Mouse (Mus musculus) heart, postnatal 25 days (tissue): Measurements from ENCODE around the gene Chst12. TPM values are rescaled to one million over a fixed set of nuclear protein-coding genes. Genes with fewer than 3 reads are reported as not detected.

Source experiments
- DNase-seq: peaks from one replicate; pipeline ENCODE4 v3.0.0; 2022; ENCODE audit warnings: low spot score
- intact Hi-C: fragments of 180-260 bp; cut with DNase I; formaldehyde crosslinking; loops from one replicate; pipeline ENCODE4 v1.15.1; 2025
- total RNA-seq, 2 experiments: library from RNA; stranded (reverse); gene quantifications; 2 replicates each; pipeline ENCODE4 v1.2.3; 2021

Gene Chst12
- total RNA-seq, 2 experiments from 2014 or later: 6.1 to 6.9 TPM

DNA sequence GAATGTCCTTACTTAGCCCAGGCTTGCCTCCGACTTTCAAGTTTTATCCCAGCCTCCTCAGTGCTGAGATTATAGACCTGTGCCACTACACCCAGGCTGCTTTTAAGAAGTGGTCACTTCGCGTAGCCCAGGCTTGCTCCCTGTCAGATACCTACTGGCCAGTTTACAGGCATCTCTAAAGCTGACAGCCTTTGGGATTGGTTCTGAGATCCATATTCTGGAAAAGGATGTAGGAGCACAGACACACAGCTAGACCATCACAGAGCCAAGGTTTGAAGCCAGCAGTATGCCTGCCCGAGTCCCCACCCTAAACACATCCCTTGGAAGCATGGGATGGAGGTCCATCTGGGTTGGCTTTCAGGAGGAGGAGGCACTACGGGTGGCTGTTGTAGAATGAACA is 62.4 kb downstream of the Chst12 start:
- intact Hi-C loops: loop anchor here (1.0 kb wide), 1 partner anchor 52 kb away; no protein-coding TSS in a partner anchor

DNA sequence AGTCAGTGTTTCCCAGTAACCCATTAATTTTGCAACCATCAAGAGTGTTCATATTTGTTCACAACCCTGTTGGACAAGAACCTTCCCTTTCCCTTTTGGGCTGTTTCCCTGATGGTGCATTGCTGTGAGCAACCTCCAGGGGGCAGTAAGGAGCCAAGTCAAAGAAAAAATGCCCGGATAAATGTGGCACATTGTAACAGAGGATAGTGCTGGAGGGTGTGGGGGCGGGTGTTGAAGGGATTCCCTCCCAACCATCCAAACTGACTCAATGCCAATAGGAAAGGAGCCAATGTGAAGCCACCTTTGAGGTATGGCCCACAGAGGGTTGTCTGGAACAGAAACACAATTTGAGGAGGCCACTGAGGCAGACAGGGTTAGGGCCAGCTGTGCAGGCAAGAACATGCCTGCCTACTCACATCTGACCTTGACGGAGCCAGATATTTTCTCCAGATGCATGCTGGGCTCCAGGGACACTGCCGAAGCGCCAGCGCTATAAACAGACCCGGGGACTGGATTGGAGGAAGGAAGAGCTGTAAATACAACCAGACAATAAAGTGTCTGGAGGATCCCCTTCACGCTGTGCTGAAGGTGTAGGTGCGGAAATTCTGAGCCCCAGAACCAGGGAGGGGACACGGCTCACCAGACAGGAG is 63.1 kb downstream of the Chst12 start:
- intact Hi-C loops: no loop called here
- DNase-seq: peak; percentile 38

More for the DNA sequence above, 62.4 kb downstream of the Chst12 start:
- no peak for DNase-seq

DNA sequence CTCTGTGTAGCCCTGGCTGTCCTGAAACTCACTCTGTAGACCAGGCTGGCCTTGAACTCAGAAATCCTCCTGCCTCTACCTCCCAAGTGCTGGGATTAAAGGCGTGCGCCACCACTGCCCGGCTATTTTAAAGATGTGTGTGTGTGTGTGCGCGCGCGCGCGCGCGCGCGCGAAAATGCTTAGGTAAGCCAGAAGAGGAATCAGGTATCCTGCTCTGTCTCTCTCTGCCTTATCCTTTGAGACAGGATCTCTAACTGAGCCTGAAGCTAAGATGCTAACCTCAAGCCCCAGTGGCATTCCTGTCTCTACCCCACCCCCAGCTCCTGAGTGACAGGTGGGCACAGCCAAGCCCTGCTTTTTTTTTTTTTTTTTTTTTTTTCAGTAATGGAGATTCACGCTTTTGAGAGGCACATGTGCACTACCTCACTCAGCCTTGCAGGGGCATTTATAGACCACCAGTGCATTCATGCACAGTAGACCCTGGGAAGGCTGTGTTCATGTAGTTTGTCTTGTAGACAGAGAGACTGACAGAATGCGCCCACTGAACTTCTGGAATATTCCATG is 63.8 kb downstream of the Chst12 start:
- intact Hi-C loops: no loop called here

DNA sequence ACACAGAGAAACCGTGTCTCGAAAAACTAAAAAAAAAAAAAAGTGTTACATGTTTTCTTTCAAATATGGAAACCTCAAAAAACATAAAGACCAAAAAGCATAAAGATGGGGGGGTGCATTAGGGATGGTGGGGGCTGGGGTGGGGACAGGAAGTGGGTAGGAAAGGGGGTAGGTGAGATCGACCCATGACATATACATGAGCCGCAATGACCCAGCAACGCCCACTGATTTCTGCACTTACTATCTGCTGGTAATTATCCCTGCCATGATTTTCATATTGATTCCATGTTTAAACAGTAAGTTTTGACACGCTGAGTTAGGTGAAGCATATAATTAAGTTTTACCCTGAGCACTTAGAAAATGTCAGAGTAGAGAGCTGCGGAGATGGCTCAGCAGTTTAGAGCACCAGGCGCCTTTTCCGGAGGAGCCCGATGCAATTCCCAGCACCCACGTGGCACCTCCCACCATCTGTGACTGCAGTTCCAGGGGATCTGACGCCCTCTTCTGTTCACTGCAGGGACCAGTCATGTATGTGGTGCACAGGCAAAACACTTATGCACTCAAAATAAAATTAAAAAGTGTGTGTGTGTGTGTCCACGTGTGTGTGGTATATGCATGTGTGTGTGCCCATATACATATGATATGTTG is 65.0 kb downstream of the Chst12 start:
- intact Hi-C loops: no loop called here
- no peak for DNase-seq

More for the DNA sequence above, 63.8 kb downstream of the Chst12 start:
- no peak for DNase-seq

DNA sequence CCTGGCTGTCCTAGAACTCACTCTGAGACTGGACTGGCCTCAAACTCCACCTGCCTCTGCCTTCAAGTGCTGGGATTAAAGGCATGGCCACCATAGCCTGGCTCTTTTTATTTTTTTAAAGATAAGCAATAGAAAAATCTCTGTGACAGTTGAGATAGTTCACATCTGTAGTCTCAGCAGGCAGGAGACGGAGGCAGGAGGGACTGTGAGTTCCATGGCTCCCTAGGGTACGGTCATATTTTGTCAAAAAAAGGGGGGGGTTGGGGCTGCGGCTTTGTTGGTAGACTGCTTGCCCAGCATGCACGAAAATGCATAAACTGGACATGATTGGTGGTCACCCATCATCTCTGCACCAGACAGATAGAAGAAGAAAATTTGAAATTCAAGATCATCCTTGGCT is 65.9 kb downstream of the Chst12 start:
- intact Hi-C loops: no loop called here
- DNase-seq: no peak

DNA sequence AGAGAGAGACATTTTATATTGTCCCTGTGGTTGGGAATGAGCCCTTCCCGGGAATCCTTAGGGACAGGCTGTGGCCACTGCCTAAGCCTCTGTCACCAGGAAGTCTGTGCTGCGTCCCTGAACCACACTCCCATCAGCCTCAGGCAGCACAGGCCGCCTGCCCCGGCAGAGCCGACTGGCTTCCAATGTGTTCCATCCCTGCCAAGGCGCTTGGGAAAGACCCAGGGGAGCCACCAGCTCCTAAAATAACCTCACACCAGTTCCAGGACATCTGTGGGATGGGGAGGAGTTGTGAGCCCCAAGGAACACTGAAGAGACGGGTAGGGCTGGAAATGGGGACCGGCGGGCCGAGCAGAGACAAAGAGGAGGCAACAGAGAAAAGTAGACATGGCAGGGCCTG is 66.3 kb downstream of the Chst12 start:
- intact Hi-C loops: no loop called here
- peak; percentile 88 for DNase-seq

DNA sequence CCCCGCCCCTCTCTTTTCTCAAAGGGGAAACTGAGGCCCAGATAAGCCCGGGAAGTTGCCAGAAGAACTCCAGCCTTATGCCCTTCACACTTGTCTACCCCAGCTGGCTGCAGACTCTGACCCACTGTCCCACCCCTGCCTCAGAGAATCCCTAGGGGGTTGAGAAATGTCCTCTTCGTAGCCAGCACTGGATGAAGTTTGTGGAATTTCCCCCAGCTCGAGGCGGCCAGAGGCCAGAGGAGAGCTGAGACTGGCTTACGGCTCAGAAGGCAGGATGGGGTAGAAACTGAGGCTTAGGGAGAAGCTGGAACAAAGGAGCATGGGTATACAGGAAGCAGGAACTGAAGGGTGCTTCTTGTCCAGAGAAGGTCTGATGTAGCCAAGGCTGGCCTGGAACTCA is 67.3 kb downstream of the Chst12 start:
- peak; percentile 66 for DNase-seq
- intact Hi-C loops: no loop called here

Other genes starting within 250 kb of the Chst12 start
- gene Mad1l1, start 184.0 kb upstream of the Chst12 start, total RNA-seq: 10 to 100 TPM; 10.0 to 11.0 TPM
- gene Nudt1, start 183.9 kb upstream of the Chst12 start, total RNA-seq: 10 to 100 TPM in 1 of 2 experiments, 1 to 10 TPM in 1; 9.5 to 11.2 TPM
- gene Mrm2, start 173.7 kb upstream of the Chst12 start, total RNA-seq: 10 to 100 TPM; 11.0 to 12.8 TPM
- 10 to 100 TPM; 12.5 to 14.0 TPM for gene Snx8, start 116.3 kb upstream of the Chst12 start, total RNA-seq
- 10 to 100 TPM; 84.8 to 87.5 TPM for gene Eif3b, start 86.2 kb upstream of the Chst12 start, total RNA-seq
- not detected for gene Gm4869, start 59.9 kb upstream of the Chst12 start, total RNA-seq
- not detected for gene Grifin, start 59.5 kb downstream of the Chst12 start, total RNA-seq
- gene Lfng, start 101.8 kb downstream of the Chst12 start, total RNA-seq: 10 to 100 TPM in 1 of 2 experiments, 1 to 10 TPM in 1; 7.3 to 10.8 TPM
- 10 to 100 TPM; 15.6 to 18.6 TPM for gene Ttyh3, start 143.5 kb downstream of the Chst12 start, total RNA-seq
- gene Iqce, start 196.8 kb downstream of the Chst12 start, total RNA-seq: 1 to 10 TPM; 4.5 to 7.5 TPM
- 1 to 10 TPM; 7.2 to 8.4 TPM for gene Brat1, start 199.5 kb downstream of the Chst12 start, total RNA-seq
- gene Amz1, start 218.6 kb downstream of the Chst12 start, total RNA-seq: under 1 TPM; 0.08 to 0.44 TPM